Mouse (Mus musculus) heart, embryonic 10.5 days (tissue): ENCODE measurements at regions not wholly inside any gene's neighbourhood (a gene's known extent, or its start where the extent isn't known, plus 50 kb on each side); places are given as distances from the start of the nearest gene placed in this dataset.
"Not testable (repeated sequence)": the region's sequence is repeated elsewhere in the genome, so short reads cannot be mapped to it uniquely, and the experiment has no call there.

Experiments used
- DNase-seq: peaks from one replicate; pipeline ENCODE4 v3.0.0-alpha.2; 2017; ENCODE audit warnings: low spot score
- H3K27ac ChIP-seq: fragments of 300-500 bp; sonication (generic); 2 replicates; pipeline ENCODE4 v1.5.1; 2016; ENCODE audit warnings: mild to moderate bottlenecking
- H3K27me3 ChIP-seq: fragments of 300-500 bp; sonication (generic); 2 replicates; pipeline ENCODE4 v1.6.1; 2016; ENCODE audit warnings: mild to moderate bottlenecking; ENCODE audit not compliant: poor library complexity, insufficient read depth, severe bottlenecking
- H3K36me3 ChIP-seq: fragments of 300-500 bp; sonication (generic); 2 replicates; pipeline ENCODE4 v1.6.1; 2016; ENCODE audit warnings: mild to moderate bottlenecking, moderate library complexity
- H3K4me1 ChIP-seq: fragments of 300-500 bp; sonication (generic); 2 replicates; pipeline ENCODE4 v1.6.1; 2016; ENCODE audit warnings: mild to moderate bottlenecking
- H3K4me3 ChIP-seq: fragments of 300-500 bp; sonication (generic); 2 replicates; pipeline ENCODE4 v1.5.1; 2016; ENCODE audit warnings: mild to moderate bottlenecking, moderate library complexity
- H3K9me3 ChIP-seq: fragments of 300-500 bp; sonication (generic); 2 replicates; pipeline ENCODE4 v1.6.1; 2016; ENCODE audit warnings: mild to moderate bottlenecking, moderate library complexity
- WGBS: fragments of 180-500 bp; shearing (Covaris S2); methylation state at CpG from one replicate; pipeline ENCODE4 v1.1.7; 2016; 5-methylcytosine and 5-hydroxymethylcytosine counted together

- Histone ChIP-seq H3K9me3 (no peaks in the 10 kb centered on the region), H3K4me3 (no peak overlapping the region), H3K27ac (no peak overlapping the region), H3K4me1 (no peaks in the 10 kb centered on the region), H3K36me3 (no peaks in the 10 kb centered on the region), H3K27me3 (no peaks in the 10 kb centered on the region)
- DNase-seq, result no peak
- 67% methylated on average over 2 of the region's 2 CpGs for WGBS
Observed at GRCm38 (mm10) chr5:45382804-45383203, 67.2 kb downstream of the Qdpr start.

- no peaks in the 10 kb centered on the region for H3K9me3 ChIP-seq
- H3K4me1 ChIP-seq, result no peaks in the 10 kb centered on the region
- DNase-seq, result no peak
- WGBS, result 14% methylated on average over 2 of the region's 2 CpGs
- H3K27ac ChIP-seq, result no peak overlapping the region
- no peaks in the 10 kb centered on the region for H3K27me3 ChIP-seq
- no peaks in the 10 kb centered on the region for H3K36me3 ChIP-seq
- no peak overlapping the region for H3K4me3 ChIP-seq
Observed at GRCm38 (mm10) chr5:45378486-45378885, 71.5 kb downstream of the Qdpr start.

- Histone ChIP-seq H3K9me3 (no peaks in the 10 kb centered on the region), H3K36me3 (no peaks in the 10 kb centered on the region), H3K27ac (no peak overlapping the region), H3K27me3 (no peaks in the 10 kb centered on the region), H3K4me3 (no peak overlapping the region), H3K4me1 (no peaks in the 10 kb centered on the region)
- no peak for DNase-seq
- WGBS, result 88% methylated on average over 2 of the region's 2 CpGs
Observed at GRCm38 (mm10) chr5:45373069-45373468, 77.0 kb downstream of the Qdpr start.

GRCm38 (mm10) chr5:45368451-45368850 lies 81.6 kb downstream of the Qdpr start:
- no peak for DNase-seq
- Histone ChIP-seq H3K4me1 (no peaks in the 10 kb centered on the region), H3K36me3 (no peaks in the 10 kb centered on the region), H3K27me3 (no peaks in the 10 kb centered on the region), H3K9me3 (no peaks in the 10 kb centered on the region), H3K27ac (no peak overlapping the region), H3K4me3 (no peak overlapping the region)
- 45% methylated on average over 6 of the region's 6 CpGs for WGBS

GRCm38 (mm10) chr5:45360189-45360588 lies 89.8 kb downstream of the Qdpr start:
- no peaks in the 10 kb centered on the region for H3K27me3 ChIP-seq
- H3K27ac ChIP-seq, result no peak overlapping the region
- H3K36me3 ChIP-seq, result no peaks in the 10 kb centered on the region
- no peak for DNase-seq
- H3K4me3 ChIP-seq, result no peak overlapping the region
- no peaks in the 10 kb centered on the region for H3K4me1 ChIP-seq
- H3K9me3 ChIP-seq, result no peaks in the 10 kb centered on the region

GRCm38 (mm10) chr5:45340411-45340810 lies 109.6 kb downstream of the Qdpr start:
- WGBS, result 83% methylated on average over 3 of the region's 3 CpGs
- no peaks in the 10 kb centered on the region for H3K4me1 ChIP-seq
- H3K36me3 ChIP-seq, result no peaks in the 10 kb centered on the region
- DNase-seq, result no peak
- no peak overlapping the region for H3K27ac ChIP-seq
- no peaks in the 10 kb centered on the region for H3K27me3 ChIP-seq
- no peak overlapping the region for H3K4me3 ChIP-seq
- no peaks in the 10 kb centered on the region for H3K9me3 ChIP-seq

GRCm38 (mm10) chr5:45336801-45337200 lies 113.2 kb downstream of the Qdpr start:
- Histone ChIP-seq H3K27me3 (no peaks in the 10 kb centered on the region), H3K4me3 (no peak overlapping the region), H3K27ac (no peak overlapping the region), H3K4me1 (no peaks in the 10 kb centered on the region), H3K9me3 (no peaks in the 10 kb centered on the region), H3K36me3 (no peaks in the 10 kb centered on the region)
- WGBS, result 72% methylated on average over 2 of the region's 2 CpGs
- DNase-seq, result no peak

GRCm38 (mm10) chr5:45324468-45324867 lies 125.6 kb downstream of the Qdpr start:
- not testable (repeated sequence) for DNase-seq, H3K36me3 ChIP-seq, H3K27ac ChIP-seq, H3K9me3 ChIP-seq, H3K27me3 ChIP-seq, H3K4me3 ChIP-seq, H3K4me1 ChIP-seq
- 45% methylated on average over 2 of the region's 2 CpGs for WGBS

- Histone ChIP-seq H3K27ac (no peak overlapping the region), H3K4me1 (no peaks in the 10 kb centered on the region), H3K27me3 (no peaks in the 10 kb centered on the region), H3K9me3 (no peaks in the 10 kb centered on the region), H3K36me3 (no peaks in the 10 kb centered on the region), H3K4me3 (no peak overlapping the region)
- WGBS, result 76% methylated on average over 4 of the region's 4 CpGs
- no peak for DNase-seq
Observed at GRCm38 (mm10) chr5:45323500-45323899, 126.5 kb downstream of the Qdpr start.

GRCm38 (mm10) chr5:45318026-45318425 lies 132.0 kb downstream of the Qdpr start:
- 52% methylated on average over 2 of the region's 2 CpGs for WGBS
- Histone ChIP-seq H3K36me3 (no peaks in the 10 kb centered on the region), H3K9me3 (no peaks in the 10 kb centered on the region), H3K4me1 (no peaks in the 10 kb centered on the region), H3K27me3 (no peaks in the 10 kb centered on the region), H3K27ac (no peak overlapping the region), H3K4me3 (no peak overlapping the region)
- DNase-seq, result no peak

- DNase-seq, result no peak
- H3K27me3 ChIP-seq, result no peaks in the 10 kb centered on the region
- no peak overlapping the region for H3K27ac ChIP-seq
- H3K4me1 ChIP-seq, result no peaks in the 10 kb centered on the region
- H3K36me3 ChIP-seq, result no peaks in the 10 kb centered on the region
- H3K4me3 ChIP-seq, result no peak overlapping the region
- H3K9me3 ChIP-seq, result no peaks in the 10 kb centered on the region
- WGBS, result 63% methylated on average over 1 of the region's 1 CpGs
Observed at GRCm38 (mm10) chr5:45301120-45301519, 148.9 kb downstream of the Qdpr start.

- H3K4me1 ChIP-seq, result no peaks in the 10 kb centered on the region
- no peak for DNase-seq
- no peak overlapping the region for H3K27ac ChIP-seq
- H3K27me3 ChIP-seq, result no peaks in the 10 kb centered on the region
- H3K9me3 ChIP-seq, result no peaks in the 10 kb centered on the region
- WGBS, result 28% methylated on average over 2 of the region's 2 CpGs
- no peaks in the 10 kb centered on the region for H3K36me3 ChIP-seq
- H3K4me3 ChIP-seq, result no peak overlapping the region
Observed at GRCm38 (mm10) chr5:45298872-45299271, 151.2 kb downstream of the Qdpr start.

- H3K9me3 ChIP-seq, result no peaks in the 10 kb centered on the region
- WGBS, result 42% methylated on average over 4 of the region's 4 CpGs
- no peaks in the 10 kb centered on the region for H3K4me1 ChIP-seq
- no peak for DNase-seq
- no peak overlapping the region for H3K27ac ChIP-seq
- H3K4me3 ChIP-seq, result no peak overlapping the region
- no peaks in the 10 kb centered on the region for H3K27me3 ChIP-seq
- H3K36me3 ChIP-seq, result no peaks in the 10 kb centered on the region
Observed at GRCm38 (mm10) chr5:45295134-45295533, 154.9 kb downstream of the Qdpr start.

GRCm38 (mm10) chr5:45292833-45293546 lies 157.0 kb downstream of the Qdpr start:
- Histone ChIP-seq H3K27ac (no peak overlapping the region), H3K4me1 (no peaks in the 10 kb centered on the region), H3K36me3 (no peaks in the 10 kb centered on the region), H3K27me3 (no peaks in the 10 kb centered on the region), H3K9me3 (no peaks in the 10 kb centered on the region), H3K4me3 (no peak overlapping the region)
- no peak for DNase-seq
- 72% methylated on average over 9 of the region's 9 CpGs for WGBS
